Mouse (Mus musculus) A20 (cell line): ENCODE results near the gene Hmg20b.
A peak's percentile ranks its signal among the peaks of the same experiment; 100 is the strongest.

Source experiments
- DNase-seq: peaks from one replicate; pipeline ENCODE4 v3.0.0-alpha.2; 2011; ENCODE audit warnings: low read depth, low spot score

Hmg20b gene

DNA sequence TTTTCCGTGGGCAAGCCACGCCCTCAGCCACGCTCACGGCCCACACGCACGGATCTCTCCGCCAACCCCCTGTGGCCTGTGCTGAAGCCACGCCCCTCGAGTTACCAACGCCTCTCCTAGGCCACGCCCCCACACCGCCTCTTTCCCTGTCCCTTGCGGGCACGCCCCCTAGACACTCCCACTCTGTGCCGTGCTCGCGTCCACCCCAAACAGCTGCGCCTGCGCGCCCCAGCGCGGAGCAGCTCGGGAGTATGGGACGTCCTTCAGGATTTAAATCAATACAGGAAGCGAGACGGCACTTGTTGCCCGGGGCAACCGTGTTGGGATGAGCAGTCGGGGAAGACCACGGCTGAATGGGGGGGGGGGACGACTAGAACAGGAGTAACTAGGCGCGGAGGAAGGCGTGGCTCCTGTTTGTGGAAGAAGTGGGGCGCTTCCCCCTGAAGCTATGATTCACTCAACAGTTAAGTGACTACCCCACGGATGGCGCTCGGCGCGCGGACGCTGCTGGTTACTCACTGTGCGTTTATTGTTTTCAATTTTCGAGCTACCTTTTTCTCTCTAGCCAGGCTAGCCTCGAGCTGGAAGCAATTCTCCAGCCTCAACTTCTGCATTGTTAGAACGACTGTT lies 28.4 kb upstream of the Hmg20b start:
- peak; percentile 100 for DNase-seq

DNA sequence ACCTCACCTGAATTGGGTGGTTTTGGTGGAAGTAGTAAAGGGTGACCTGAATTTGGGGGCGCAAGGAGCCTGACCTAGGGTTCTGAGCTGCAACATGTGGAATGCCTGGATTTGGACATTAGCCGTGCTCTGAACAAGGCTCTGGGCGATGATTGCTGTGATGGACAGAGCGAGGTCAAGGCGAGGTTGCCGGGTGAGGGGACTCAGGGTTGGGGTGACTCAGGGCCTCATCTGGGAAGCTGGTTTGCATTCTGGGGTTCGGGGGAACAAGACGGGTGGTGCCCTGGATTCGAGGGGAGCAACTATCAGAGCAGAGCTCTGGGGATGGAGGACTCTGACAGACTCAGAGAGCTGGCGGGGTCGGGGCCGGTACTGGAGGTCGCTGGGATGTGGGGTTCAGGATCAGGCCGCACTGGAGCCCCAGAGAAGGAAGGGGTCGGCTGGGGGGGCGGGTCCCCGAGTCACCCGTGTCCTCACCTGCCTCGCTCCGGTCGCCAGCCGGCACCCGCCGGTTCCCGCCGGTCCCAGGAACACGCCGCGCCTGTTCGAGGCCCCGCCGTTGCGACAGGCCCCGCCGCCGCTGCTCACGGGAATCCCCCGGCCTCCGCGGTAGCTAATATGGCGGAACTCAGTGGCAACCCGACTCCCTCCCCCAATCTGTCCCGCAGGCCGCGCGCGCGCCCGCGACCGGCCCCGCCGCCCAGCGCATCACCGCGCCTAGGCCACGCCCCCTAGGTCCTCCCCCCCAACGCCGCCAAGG lies 27.7 kb upstream of the Hmg20b start, which contains the start of gene Fzr1:
Fzr1 (minus strand) TSS at position 724 of the 760 bp plus-strand sequence.
- no peak for DNase-seq

GRCm38 (mm10) chr10:81377362-81377664 lies 27.0 kb upstream of the Hmg20b start:
- DNase-seq: no peak

DNA sequence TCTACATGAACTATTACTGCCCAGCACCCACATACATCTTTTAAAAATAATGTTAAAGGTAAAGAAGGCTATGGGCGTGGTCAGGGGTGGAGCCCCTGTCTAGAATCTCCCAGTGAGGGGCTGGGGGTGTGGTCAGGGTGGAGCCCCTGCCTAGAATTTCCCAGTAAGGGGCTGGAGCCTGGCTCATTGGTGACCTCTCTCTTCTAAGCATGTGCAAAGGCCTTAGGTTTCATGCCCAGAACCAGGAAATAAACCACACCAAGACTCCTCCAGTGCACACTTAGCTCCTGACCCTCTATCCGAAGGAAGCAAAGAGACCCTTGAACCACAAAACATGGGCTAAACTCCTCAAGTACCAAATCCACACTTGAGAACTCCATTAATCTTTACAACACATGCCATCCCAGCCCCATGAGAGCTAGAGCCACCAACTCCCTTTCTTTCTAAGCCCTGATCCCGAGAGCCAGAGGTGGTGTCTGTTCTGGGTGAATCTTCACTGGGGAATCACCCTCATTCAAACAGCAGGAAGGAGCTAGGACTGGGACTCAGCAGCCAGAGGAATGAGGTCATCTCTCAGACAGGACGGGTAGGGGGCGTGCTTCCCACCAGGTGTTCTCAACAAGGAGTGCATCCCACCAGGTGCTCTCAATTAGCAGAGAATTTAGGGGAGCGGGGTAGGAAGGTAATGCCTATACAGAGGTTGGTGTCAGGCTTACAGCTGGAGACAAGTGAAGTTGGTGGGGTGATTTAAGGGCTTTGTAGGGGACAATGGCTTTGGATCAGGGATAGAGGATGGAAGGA lies 26.5 kb upstream of the Hmg20b start:
- DNase-seq: peak; percentile 60

DNA sequence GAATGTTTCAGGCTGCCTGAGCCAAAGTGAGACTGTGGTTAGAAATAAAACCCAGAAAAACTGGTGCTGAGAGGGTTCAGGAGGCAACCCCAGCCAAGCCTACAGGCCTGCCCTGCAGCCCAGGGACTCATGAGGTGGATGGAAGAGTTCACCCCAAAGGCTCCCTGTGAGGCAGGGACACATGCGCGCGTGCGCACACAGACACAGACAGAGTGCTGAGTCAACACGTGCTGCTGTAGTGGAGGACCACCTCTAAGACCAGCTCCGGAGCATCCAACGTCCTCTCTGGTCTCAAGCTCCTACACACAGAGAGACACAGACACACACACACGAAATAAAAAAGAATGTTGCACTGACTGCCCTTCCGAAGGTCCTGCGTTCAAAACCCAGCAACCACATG lies 25.0 kb upstream of the Hmg20b start:
- no peak for DNase-seq

DNA sequence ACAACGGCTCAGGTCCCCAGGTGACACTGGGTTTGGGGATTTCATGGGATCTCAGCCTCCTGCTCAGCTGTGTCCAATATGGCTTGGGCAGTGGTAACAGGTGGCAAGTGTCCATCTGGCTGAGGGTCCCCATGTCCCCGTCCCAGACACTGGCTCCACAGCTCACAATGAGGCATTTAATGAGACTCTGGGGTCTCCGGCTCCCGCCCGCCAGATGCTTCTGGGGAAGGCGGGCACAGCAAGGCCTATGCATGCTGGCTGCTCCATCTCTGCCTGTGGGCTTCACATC lies 16.9 kb upstream of the Hmg20b start:
- DNase-seq: no peak

DNA sequence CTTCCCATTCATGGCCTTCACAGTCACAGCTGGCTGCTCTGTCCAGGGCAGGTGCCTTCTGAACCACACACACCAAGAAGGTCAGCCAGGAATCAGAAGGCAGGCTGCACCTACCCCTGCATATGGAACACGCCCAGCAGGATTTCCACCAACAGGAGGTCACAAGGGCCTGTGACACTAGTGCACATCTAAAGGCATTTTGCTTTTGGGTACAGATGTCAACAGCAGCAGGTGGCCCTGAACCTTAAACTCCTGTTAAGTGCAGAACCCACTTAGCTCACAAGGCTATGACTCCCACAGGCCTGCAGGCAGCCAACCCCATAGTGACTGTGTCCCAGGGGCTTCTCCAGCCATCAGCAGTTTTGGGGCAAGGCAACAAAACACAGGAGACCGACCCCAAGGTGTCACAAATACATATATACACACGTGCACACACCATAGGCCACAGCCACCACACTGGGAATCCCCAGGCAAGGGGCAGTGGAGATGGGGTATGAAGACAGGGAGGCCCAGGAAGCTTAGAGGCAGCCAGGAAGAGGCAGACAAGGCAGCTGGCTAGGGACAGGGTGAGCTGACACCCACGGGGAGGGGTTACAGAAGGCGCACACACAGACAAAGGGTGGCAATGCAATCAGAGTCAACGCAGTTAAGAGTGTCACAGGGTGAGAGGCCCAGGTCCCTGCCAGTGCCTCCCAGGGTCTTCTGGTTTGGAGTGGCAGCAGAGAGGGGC lies 16.4 kb upstream of the Hmg20b start:
- DNase-seq: no peak

DNA sequence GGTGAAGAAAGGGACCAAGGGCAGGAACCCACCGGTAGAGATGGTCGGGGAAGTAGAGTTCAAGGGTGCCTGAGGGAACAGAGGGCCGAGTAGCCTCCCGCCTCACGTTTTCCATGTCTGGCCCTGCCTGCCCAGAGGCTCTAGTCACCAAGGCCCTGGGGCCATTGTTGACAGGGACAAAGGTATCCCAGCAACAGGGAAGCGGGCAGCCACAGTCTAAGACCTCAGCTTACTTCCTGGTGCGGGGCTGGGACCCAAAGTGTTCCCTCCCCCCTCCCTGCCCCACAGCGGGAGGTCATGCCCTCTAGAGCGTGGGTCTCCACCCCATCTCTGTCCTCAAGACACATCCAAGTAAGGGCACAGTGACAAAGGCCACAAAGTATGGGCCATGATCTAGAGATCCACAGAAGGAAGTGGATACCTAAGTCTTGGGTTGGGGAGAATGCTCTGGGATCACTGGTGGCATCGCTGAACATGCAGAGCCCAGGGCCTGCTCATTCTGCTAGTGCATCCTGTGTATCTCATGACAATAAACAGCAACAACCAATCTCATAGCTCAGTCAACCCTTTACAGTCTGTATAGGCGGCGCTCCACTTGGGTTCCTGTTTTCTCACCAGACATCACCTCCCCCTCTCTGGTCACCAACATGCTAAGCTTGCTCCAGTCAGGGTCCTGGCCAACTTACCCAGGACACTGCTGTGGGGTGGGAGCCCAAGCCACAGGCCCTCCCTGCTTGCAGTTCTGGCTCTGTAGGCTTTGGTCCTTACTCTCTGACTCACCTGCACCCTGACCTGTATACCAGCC lies 15.6 kb upstream of the Hmg20b start, which contains the start of gene 4930404N11Rik:
4930404N11Rik (minus strand) TSS at position 145 of the 805 bp plus-strand sequence.
- peak; percentile 31 for DNase-seq

GRCm38 (mm10) chr10:81365073-81365472 lies 14.8 kb upstream of the Hmg20b start:
- no peak for DNase-seq

DNA sequence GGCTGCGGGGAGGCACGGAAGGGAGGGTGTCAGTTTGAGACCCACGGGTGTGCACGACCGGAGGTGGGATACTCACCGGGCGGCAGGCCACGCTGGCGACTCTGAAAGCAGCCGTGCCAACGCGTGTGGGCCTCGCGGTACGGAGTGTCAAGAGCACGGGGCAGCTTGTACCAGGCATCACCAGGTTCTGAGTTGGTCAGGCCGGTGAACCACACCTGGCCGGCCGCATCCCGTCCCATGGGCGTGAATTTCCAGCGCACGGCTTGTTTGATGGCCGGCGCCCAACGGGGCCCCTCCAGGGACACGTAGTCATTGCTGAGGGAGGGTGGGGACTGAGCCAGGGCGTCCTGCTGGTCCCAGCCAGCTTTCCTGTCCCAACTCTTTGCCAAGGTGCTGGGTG lies 14.4 kb upstream of the Hmg20b start:
- no peak for DNase-seq

DNA sequence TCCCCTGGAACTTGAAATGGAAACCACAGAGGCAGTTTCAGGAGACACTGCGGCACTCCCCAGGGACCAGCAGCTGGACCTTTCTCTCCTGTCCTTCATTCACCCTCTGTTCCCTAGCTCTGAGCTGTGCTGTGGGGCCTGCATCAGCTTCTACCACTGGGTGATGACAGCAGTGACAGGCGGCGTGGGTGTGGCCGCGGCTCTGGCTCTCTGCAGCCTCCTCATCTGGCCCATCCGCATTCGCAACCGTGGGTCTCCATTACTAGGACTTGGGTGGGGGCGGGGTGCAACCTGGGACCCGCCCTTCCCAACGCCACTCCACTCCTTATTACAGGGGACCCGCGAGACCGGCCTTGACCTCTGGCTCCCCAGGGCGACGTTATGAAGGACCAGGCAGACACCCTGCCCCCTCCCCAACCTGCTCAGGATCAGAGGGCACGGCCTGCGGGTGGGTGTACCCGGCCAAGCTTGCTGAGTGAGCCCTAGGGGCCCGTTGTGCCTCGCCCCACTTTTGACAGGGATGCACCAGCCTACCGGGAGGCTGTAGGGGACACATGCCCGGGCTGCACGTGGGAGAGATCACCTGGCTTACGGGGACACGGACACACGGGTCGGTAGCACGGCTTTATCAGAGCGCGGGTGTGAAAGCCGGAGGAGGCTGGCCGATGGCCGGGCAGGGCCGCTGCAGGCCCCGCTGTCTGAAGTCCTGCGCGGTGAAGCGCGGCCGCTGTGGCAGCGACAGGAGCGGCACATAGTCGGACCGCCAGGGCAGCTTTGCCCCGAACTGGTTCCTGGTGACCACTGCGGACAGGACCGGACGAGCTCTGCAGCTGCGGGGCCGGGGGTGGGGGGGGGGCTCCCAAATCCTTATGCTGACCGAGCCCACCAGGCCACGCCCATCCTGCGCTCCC lies 13.4 kb upstream of the Hmg20b start:
- no peak for DNase-seq

- DNase-seq: no peak
Observed at GRCm38 (mm10) chr10:81362336-81362949, 12.2 kb upstream of the Hmg20b start.

- no peak for DNase-seq
Observed at GRCm38 (mm10) chr10:81360721-81361120, 10.4 kb upstream of the Hmg20b start.

DNA sequence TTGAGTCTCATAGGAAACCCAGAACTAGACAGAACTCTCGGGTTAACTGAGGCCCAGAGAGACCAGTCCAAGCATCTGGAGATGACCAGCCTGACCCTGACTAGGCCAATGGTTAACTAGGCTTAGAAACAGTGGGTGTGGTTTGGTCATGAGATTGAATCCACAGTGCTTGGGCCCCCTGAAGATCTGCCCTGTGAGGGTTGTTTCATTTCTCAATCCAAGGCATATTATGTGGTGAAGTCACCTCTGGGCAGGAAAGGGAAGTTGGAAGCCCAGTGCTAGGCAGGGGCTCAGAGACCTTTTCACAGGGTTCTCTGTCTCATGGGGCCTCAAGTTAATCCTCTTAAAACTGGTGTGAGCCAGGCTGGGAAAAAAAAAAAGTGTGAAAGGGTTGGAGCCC lies 8.6 kb upstream of the Hmg20b start:
- no peak for DNase-seq

GRCm38 (mm10) chr10:81358209-81358608 lies 7.9 kb upstream of the Hmg20b start:
- no peak for DNase-seq

GRCm38 (mm10) chr10:81356991-81357844 lies 6.9 kb upstream of the Hmg20b start, which contains the start of gene Mfsd12:
Mfsd12 (plus strand) TSS chr10:81357491.
- peak; percentile 95 for DNase-seq

GRCm38 (mm10) chr10:81356352-81356990 lies 6.2 kb upstream of the Hmg20b start:
- DNase-seq: peak; percentile 87

GRCm38 (mm10) chr10:81355533-81355932 lies 5.3 kb upstream of the Hmg20b start:
- no peak for DNase-seq
